Mouse (Mus musculus): ENCODE results near the gene Rhobtb1. TPM values are rescaled to one million over a fixed set of nuclear protein-coding genes. Genes with fewer than 3 reads are reported as not detected.

The Rhobtb1 gene
- polyA plus RNA-seq, 1 experiment: not detected

DNA sequence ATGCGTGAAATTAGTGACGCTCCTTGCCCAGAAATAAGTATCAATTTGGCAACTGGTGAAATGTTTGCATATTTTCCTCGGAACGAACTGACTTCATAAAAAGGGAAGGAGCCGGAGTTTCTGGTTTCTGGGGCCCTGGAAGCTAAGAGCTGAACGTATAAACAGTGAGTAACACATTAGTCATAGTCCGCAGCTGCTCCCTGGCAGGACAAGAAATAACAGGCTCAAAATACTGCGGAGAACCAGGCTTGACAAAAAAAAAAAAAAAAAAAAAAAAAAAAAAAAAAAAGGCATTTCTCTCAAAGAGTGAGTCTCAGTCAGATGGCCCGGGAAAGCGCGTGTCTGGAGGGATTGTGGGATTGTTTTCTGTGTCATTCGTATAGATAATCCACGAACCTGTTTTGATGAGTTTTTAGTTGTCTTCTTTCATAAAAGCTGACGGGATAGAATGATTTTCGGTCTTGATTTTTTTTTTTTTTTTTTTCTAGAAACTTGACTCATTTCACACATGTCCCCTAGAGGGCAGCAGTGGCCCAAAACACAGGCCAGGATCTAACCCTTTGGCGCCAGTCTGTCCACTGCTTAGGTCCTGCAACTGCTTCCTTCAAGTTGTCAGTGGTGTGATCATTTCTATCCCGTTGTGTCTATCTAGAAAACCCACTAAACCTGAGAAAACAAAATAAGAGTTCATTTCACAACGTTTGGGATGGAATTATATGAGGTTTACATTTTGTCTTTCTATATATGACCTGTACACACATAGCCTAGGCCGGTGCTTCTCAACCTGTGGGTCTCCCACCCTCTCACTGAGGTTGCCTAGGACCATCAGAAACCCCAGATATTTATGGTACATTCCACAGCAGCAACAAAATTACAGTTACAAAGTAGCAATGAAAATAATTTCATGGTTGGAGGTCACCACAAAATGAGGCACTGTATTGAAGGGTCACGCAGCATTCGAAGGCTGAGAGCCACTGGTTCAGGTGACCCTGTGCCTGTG lies 35.0 kb downstream of the Rhobtb1 start:
- TF ChIP-seq GATA1 (IDR thresholded peaks at IDR 0.05; ENCODE audit: low read length): no peak

DNA sequence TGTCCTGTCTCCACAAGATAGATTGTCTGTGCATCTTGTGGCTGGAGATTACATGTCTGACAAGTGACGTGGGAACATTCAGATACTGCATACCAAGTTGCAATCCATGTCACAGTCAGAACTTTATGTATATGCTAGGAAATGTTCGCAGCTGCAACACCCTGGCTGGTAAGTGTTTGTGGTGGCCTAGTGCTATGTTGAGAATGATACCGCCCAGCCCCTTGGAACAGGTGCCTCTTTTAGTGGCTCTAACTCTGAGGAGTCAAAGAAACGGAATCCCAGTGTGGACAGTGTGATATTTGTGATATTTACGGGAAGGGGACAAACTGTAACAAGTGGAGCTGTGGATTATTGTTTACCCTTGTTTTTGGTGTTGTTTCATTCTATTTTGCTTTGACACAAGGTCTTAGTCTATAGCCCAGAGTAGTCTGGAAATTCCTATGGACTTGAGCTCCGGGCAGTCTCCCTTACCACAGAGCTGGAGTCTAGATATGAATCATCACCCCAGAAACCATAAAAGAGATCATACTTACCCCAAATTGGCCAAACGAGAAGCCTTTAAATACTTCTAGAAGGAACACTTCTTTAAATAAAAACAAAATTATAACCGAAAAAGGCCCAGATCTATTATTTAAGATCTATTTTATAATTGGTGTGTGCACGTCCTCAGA lies 36.7 kb downstream of the Rhobtb1 start:
- no peak for TF ChIP-seq GATA1 (IDR thresholded peaks at IDR 0.05; ENCODE audit: low read length)

DNA sequence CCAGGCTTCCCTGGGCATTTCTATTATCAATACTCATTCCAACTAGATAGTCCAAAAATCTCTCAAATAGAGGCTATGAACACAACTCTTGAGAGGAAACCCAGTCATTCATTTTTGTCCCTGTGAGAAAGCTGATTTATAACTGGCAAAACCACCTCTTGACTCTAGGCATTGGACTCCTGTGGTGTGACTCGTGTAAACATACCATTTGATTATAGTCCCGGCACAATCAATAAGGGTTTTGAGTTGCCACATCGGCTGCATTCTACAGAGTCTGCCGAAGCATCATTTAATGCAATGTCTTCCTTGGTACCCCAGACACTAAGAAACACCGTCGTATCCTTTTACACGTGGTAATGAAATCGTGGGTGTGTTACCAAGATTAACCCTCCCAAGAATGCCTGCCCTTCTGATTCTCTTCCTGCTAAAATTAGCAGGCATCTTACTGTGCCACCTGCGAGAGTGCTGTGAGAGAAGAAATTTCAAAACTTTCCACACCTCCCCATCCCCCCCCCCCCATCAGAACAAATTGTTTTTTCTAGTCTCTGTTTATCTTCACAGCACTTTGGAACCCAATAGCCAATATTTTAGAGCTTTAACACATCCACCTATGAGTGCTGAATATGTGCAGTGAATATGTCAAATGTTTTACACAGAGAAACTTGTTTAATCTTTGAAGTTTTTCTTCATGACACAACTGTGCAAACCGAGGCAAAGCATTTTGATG lies 39.4 kb downstream of the Rhobtb1 start:
- no peak for TF ChIP-seq GATA1 (IDR thresholded peaks at IDR 0.05; ENCODE audit: low read length)

DNA sequence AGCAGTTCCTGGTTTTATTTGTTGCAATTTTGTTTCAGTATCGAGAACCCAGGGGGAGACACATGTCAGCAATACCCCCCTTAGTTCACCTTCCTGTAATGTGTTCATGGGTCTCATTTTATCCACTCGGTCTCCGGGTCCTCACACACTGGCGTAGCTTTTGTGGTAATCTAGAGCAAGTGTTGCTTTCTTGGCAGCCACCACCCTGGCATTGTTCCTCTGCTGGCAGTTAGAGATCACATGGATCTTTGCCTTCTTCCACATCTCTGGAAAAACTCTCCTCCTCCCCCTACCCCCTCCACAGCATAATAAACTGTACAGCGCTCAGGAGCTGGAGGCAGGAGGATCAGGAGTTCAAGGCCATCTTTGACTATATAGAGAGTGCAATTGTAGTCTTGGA lies 41.0 kb downstream of the Rhobtb1 start:
- TF ChIP-seq GATA1 (IDR thresholded peaks at IDR 0.05; ENCODE audit: low read length): no peak

DNA sequence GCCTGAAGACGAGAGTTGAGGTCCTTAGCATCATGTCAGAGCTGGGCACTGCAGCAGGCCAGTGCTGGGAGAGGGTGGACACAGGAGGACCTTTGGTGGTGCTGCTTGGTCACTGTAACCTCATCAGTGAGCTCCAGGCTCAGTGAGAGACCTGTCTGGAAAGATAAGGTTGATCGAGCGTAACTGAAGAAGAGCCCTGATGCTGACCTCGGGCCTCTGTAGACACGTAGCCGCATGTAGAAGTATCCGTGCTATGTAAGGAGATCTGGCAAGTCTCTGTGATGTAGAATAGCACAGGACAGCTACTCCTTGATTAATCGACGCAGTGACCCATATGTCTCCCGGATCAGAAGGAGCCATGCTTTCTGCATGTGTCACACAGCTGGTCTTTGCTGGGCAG lies 42.5 kb downstream of the Rhobtb1 start:
- TF ChIP-seq GATA1 (IDR thresholded peaks at IDR 0.05; ENCODE audit: low read length): no peak

DNA sequence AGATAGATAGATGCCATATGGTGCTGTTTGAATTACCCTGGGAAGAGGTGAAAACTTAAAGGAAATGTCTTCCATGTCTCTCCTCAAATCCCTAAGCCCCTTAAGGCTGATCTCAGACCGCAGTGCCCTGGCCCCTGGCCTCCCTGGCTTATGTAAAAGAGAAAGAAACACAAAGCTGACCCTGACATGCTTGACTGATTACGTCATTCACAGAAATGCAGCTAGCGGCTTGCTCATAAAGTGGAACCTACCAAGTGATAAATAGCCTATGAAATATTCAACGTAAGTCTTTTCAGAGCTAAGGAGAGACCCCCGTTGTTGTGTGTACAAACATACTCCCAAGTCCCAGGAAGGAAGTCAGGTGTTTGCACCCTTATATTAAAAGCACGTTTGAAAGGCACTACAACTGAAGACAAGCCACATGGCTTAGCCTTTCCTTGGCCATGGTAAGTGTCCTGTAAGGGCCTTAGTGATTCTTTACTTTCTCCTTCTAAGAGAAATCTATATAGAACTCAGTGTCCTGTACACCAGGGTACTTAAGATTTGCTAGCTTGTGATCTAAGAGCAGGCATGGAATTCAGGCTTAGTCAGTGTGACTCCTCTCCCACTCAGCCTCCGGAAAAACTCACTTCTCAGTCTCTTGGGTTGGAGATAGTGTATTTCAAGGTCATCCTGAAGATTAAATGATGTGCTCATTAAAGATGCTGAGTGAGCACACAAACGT lies 53.6 kb downstream of the Rhobtb1 start:
- TF ChIP-seq GATA1 (IDR thresholded peaks at IDR 0.05; ENCODE audit: low read length): no peak

DNA sequence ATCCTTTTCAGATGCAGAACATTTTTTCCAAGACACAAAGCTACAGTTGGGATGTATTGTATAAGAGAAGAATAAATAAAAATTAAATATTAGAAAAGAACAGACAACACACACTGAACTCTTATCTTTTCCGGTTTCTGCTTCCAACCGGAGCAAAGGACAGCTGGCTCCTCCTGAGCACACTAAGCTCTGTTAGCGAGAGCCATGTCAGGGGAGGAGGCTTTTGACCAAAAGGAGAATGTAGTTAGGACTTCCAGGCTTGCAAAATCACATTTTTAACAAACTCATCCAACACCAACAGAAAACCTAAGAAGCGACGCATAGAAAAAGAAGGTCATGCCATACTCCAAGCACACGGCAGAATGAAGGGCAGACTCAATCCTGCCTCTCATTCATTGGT lies 54.8 kb downstream of the Rhobtb1 start:
- TF ChIP-seq GATA1 (IDR thresholded peaks at IDR 0.05; ENCODE audit: low read length): no peak

DNA sequence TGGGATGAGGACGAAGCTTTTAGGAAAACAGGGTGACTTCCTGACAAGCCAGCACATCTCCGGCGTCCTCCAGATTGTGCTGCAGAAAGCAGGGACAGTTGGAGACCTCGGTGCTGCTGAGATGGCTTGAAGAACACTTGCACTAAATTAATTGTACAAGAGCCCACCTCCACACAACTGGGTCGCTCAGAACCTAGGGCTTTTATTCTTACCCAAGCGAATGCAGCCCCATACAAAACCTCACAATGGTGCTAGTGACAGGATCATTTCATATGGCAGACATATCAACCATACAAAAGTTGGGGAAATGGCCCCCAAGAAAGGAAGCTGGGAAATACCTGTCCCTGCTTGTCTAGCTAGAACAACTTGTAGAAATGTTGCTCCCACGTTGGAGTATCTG lies 56.2 kb downstream of the Rhobtb1 start:
- no peak for TF ChIP-seq GATA1 (IDR thresholded peaks at IDR 0.05; ENCODE audit: low read length)

DNA sequence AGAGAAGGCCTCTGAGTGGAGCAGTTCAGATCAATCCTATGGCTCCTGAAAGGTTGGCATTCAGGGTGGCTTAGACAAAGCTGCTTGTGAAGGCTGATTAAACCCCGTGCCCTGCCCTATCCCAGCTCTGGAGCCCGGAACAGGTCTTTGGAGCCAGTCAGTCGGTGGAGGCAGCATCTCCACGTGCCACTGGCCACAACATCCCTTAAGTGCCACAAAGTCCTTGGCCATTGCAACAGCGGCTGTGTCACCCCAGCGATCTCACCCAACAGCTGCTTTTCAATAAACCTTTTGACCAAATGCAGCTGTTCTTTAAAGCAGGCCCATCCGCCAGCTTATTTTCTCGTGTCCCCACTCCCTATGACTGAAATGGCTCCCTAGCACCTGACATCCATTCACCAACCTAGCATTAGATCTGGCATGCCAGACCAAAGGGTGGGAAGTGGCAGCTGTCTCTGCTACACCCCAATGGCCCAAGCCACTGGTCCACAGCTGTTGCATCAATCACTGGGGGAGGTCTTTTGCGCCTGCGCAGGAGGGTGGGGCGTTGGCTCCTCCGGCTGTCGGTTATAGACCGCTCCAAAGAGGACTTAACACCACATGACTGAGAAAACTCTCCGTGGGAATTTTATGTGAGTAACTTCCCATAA lies 56.9 kb downstream of the Rhobtb1 start:
- TF ChIP-seq GATA1 (IDR thresholded peaks at IDR 0.05; ENCODE audit: low read length): no peak

DNA sequence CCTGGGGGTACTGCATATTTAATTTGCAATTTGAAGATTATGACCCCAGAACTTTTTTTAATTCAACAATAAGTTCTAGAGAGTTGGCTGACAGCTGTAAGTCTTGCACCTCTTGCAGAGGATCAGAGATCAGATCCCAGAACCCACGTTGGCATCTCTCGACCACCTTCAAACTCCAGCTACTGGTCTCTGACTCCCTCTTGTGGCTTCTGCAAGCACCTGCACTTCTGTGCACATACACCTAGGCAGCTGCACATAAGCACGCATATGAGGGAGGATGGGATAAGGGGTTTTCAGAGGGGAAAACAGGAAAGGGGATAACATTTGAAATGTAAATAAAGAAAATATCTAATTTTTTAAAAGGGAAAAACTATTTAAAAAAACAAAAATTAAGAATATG lies 57.5 kb downstream of the Rhobtb1 start:
- no peak for TF ChIP-seq GATA1 (IDR thresholded peaks at IDR 0.05; ENCODE audit: low read length)

DNA sequence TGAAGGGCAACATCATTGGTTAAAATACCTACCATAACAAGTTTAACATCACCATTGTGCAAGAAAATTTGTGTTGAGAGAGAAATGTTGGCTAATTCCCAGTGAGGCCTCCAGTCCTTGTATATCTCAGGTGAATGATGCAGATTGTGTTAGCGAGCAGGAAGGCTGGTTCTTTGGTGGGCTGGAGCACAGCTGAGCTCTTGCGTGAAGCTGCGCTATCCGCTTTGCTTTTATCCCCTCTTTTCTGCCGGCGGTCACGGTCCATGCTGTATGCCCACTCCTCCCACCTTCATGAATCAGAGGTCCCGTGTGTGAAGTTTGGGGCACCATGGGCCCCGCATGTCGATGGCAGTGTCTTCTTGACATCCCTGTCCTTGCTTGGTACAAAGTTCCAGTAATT lies 58.8 kb downstream of the Rhobtb1 start:
- no peak for TF ChIP-seq GATA1 (IDR thresholded peaks at IDR 0.05; ENCODE audit: low read length)

DNA sequence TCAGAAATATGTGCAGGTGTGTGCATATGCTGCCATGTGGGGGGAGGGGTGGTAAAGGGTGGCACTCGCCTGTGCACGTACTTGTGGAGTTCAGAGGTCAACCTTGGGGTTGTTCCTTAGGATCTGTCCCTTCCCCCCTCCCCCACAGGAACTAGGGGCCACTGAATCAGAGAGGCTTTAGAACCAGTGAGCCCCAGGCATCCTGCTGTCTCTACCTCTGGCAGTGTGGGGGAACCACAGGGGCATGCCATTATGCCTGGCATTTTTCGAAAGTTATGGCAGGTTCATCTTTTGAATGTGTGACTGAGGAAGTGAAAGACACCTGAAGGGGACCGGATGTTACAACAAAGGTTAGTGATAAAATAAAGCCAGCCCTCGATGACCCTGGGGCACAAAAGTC lies 59.4 kb downstream of the Rhobtb1 start:
- no peak for TF ChIP-seq GATA1 (IDR thresholded peaks at IDR 0.05; ENCODE audit: low read length)

DNA sequence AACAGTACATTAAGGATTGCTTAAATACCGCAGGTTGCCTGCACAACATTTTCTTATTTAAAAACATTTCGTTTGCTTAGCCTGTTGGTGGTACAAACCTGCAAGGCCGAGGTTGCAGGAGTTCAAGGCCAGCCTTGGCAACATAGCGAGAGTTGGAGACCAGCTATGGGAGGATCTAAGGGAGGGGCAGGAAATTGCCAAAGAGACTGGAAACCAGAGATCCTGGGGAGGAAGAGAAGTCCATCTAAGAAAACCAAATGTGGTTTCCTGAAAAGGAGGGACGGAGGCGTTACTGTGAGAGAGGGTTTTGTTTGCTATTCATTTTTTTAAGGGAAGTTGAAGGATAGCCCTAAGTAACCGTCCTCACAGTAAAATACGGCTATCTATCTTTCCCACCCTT lies 60.3 kb downstream of the Rhobtb1 start:
- TF ChIP-seq GATA1 (IDR thresholded peaks at IDR 0.05; ENCODE audit: low read length): no peak

DNA sequence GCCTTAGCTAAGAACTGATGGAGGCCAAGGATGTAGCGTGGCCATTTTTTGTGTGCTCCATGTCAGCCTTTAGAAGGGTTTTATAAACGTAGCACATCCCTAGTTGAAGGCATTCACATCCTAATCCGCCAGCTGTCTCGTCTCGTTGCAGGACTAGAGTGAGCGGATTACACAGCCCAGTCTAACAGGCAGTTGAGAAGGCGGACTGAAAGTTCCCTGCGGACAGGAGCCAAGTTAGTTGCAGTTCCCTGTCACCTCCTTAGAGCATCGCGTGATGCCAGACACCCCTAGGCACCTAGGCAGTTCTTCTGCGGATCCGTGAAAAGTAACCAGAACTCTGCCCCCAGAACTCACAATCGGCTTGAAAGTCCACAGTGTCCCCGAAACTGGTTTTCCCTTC lies 60.7 kb downstream of the Rhobtb1 start:
- no peak for TF ChIP-seq GATA1 (IDR thresholded peaks at IDR 0.05; ENCODE audit: low read length)

Measured in G1E-ER4 (cell line).